Mouse (Mus musculus) NIH3T3 (cell line): ENCODE data around the gene Zfp85.
"Not testable (repeated sequence)": the region's sequence is repeated elsewhere in the genome, so short reads cannot be mapped to it uniquely, and the experiment has no call there.

Experiments used
- DNase-seq: peaks from one replicate; pipeline ENCODE4 v3.0.0-alpha.2; 2012; ENCODE audit warnings: low read depth

Zfp85 gene

GRCm38 (mm10) chr13:67754333-67755306 is at the start of gene Zfp85:
Gene Zfp85, minus strand, starts transcription at chr13:67755228.
- peak; percentile 79 for DNase-seq

DNA sequence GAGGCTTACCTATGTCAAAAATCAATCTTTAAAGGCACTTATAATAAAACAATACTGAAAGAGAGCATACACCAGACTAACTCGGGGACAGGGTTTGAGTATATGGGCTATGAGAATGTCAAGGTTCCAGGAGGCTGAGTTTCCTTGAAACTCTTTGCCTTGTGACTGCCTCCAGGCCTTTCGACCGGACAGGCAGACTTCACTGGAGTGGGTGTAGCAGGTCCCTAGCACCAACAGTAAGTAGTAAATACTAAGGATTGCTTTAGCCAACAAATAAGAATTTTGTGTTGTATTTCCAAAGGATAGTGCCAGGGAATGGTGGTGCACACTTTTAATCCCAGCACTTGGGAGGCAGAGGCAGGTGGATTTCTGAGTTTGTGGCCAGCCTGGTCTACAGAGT is 44.1 kb upstream of the Zfp85 start:
- DNase-seq: not testable (repeated sequence)

- no peak for DNase-seq
These were observed 43.6 kb upstream of the Zfp85 start for GRCm38 (mm10) chr13:67798618-67799017.

DNA sequence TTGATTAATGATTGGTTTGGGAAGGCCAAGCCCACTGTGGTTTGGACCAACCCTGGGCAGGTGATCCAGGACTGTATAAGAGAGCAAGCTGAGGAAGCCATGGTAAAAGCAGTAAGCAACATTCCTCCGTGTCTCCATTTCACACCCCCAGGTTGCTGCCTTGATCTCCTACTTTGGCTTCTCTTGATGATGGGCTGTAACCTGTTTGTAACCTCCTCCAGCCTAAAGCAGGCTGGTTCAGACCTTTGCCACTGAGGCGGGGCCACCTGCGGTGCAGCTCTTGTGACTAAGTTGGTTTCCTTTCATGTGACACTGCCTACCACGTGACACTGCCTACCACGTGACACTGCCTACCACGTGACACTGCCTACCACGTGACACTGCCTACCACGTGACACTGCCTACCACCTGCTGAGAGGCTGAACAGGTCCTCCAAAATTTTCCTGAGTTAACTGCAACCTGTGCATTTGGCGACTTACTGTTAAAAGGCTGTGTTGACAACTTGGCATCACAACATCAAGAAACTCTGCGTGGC is 37.0 kb upstream of the Zfp85 start:
- no peak for DNase-seq

DNA sequence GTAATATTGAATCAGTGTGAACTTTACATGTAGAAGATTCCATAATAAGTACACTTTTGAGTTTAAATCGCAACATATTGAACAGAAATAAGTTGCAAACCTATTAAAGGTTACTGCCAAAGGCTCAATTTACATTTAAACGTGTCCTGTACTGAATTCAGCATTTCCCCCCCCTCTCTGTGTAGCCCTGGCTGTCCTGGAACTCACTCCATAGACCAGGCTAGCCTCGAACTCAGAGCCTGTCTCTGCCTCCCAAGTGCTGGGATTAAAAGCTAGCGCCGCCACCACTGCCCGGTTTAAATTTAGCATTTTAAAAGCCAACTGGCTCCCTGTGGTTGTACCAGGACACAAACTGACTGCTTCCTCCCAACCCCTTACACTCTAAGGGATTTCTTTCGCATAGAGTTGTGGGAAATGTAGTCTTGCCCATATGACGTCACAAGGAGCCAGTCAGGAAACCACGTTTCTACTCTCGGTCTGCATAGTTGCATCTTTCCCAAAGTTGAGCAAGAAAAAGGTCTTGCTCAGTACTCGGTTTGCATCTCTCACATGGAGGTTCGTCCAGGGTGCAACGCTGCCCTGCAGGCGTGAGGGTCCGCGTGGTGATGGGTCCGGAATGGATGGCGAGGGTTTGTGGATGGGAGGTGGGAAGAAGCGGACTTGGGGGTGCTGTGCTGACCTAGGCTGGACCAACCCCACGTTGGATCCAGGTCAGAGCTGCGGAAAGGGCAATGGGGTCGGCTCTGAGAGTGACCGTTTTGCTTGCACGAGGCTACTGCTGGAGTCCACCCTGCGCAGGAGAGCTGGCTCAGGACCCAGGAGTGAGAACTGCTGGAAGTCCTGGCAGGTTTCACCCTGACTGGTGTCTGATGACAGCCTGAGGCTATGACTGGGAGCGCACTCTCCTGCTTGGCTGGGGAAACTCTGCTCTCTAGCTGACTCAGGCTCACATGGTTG is 24.5 kb upstream of the Zfp85 start, which contains the start of gene Zfp493:
TSS of gene Zfp493 (plus strand) at position 429 of the 957 bp plus-strand sequence.
- DNase-seq: peak; percentile 89

- DNase-seq: no peak
These were observed 8.2 kb upstream of the Zfp85 start for GRCm38 (mm10) chr13:67763031-67763768.

GRCm38 (mm10) chr13:67759966-67760365 is 4.9 kb upstream of the Zfp85 start:
- DNase-seq: peak; percentile 56

DNA sequence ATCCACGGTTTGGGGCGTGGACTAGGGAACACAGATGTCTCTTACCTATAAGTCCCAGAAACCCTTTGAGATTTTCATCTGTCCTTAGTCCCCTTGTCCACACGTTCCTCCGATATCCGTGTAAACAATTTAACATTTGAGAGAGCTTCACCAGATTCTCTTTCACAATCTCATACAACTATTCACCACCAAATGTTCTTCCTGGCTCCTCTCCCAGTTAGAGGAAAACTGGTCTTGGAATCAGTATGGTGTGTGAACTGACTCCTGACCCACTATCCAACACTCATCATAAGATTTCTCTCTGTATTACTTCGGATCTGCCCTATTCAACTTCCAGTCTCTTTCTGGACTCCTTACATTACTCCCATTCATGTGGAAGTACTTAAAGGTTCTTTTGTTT is 733 bp upstream of the Zfp85 start:
- DNase-seq: peak; percentile 48

- DNase-seq: no peak
These were observed 11.1 kb downstream of the Zfp85 start for GRCm38 (mm10) chr13:67743896-67744295.

DNA sequence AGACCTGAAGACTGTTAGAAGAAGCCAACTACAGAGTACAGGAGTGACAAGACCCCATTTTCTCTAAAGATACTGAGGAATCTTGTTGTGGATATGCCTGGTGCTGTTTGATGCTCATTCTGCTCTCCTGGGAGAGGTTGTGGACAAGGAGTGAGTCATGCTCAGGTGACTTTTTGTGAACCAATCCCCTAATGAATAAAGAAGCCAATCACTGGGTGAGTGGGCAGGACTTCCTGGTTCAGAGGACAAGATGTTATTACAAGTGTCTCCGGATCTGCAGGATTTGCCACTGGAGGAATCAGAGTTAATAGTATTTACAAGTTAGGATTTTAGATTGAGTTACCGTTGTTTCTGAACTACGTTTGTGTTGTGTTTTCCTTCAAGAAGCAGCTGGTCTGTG is 12.1 kb downstream of the Zfp85 start:
- DNase-seq: no peak

- not testable (repeated sequence) for DNase-seq
These were observed 20.6 kb downstream of the Zfp85 start for GRCm38 (mm10) chr13:67734391-67734790.

DNA sequence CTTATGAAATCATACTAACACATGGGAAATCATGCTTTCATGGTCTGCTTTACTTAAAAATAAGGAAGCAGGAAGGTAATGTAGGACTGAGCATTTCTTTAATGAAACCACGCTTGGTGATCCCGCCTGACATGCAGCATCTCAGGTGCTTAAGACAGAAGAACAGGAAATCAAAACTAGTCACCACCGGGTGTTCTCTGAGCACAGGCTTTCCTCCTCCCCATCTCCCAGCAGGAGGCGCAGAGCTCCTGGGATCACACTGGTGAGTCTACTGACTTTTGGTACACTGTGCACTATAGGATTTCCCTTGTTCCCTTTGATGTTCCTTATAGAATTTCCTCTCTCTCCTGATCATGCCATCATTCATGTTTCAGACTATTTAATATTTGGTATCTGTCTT is 25.6 kb downstream of the Zfp85 start:
- peak; percentile 75 for DNase-seq

DNA sequence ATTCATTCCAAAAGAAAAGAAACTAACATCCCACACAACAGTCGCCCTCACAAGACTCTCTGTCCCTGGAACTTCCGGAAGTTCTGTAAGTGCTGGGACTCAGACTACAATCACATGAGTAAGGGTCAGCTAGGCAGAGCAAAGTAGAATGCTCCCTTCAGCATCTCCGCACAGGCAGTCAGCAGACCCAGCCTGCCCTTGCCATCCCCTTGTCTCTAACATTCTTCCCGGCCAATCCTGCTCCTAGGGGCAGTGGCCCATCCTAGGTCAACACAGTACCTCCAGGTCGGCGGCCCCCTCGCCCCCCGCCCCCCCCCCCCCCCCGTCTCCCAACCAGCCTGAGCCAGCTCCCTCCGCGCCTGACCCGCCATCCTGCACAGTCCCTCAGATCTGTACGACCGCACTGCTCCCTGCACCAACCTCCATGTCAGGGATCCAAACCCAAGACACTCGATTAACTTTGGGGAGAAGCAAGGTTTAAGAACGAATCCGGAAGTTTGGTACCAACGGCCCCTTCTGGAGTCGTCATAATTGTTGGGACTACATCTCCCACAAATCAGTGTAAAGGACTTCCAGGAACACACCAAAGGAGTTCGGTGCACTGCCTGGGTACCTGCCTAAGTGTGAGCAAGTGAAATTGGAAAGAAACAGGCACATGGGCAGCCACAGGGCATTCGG is 26.2 kb downstream of the Zfp85 start, which contains the start of gene Zfp65:
TSS of gene Zfp65 (minus strand) at position 533 of the 678 bp plus-strand sequence.
- DNase-seq: peak; percentile 74

DNA sequence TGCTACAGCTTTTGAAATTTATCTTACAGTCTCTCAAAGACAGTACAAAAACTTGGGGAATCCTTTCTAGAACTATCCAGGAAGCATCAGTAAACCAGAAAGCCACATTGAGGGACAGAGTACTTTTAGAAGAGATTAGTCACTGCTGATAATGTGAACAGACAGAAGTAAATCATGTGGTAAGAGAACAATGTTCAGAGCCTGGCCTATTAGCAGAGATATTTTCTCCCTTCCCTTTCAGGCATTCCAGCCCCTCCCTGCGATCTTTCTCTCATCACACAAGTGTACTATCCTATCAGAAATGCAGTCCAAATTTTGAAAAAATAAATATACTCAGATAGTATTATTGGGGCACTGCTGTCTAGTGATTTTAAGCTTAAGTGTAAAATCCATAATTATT is 26.9 kb downstream of the Zfp85 start:
- DNase-seq: peak; percentile 15

- DNase-seq: peak; percentile 37
These were observed 29.7 kb downstream of the Zfp85 start for GRCm38 (mm10) chr13:67725331-67725730.

- peak; percentile 91 for DNase-seq
These were observed 31.1 kb downstream of the Zfp85 start for GRCm38 (mm10) chr13:67723848-67724479.
